Mouse (Mus musculus): Measurements from ENCODE around the gene Dab2ip.

The Dab2ip gene

GRCm38 (mm10) chr2:35680833-35681232 is 122.8 kb downstream of the Dab2ip start:
- in situ Hi-C loops (cut with MboI), result no loop called here

DNA sequence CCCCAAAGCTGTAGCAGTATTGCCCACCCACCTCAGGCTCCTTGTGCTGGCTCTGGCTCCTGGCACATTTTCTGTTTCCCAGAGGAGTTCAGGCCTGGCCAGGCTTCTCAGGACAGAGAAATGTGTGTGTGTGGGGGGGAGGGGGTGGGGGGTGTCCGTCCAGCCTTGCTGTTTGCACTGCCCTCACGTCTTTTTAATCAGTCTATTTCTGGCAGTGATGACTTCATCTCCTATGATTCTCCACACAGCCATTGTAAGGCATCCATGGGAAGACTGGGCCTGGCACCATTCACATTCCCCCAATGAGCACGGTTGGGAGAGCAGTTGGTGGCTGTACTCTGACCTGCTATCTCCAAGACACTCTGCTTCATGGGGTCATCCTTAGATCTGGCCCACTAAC is 125.9 kb downstream of the Dab2ip start:
- in situ Hi-C loops (cut with MboI), result no loop called here

DNA sequence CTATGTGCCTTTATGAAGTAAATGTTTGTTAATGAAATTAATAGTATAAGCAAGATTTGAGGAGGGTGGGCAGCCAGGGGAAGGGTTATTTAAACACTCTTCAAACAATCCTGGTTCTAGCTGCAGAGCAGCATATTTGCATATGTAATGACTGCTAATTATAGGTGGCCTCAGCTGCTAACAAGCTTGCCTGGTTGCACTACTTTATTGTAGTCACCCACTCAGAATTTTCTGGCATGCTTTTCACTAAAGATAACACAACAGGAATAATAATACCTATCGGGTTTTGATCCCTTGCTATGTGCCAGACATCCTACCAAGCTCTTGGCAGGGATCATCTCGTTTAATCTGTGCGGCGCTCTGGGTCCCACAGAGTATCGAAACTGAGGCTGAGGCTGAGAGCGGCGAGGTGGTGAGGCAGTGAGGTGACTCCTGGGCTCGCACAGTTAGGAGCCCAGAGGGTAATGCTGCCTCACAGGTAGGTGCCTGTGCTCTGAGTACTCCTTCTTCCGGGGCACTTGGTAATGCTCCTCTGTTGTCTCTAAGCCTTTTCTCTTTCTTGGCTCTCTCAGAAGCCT is 126.8 kb downstream of the Dab2ip start:
- in situ Hi-C loops (cut with MboI), result no loop called here

GRCm38 (mm10) chr2:35686104-35686503 is 128.0 kb downstream of the Dab2ip start:
- in situ Hi-C loops (cut with MboI), result no loop called here

GRCm38 (mm10) chr2:35687557-35688070 is 129.5 kb downstream of the Dab2ip start:
- in situ Hi-C loops (cut with MboI), result no loop called here

DNA sequence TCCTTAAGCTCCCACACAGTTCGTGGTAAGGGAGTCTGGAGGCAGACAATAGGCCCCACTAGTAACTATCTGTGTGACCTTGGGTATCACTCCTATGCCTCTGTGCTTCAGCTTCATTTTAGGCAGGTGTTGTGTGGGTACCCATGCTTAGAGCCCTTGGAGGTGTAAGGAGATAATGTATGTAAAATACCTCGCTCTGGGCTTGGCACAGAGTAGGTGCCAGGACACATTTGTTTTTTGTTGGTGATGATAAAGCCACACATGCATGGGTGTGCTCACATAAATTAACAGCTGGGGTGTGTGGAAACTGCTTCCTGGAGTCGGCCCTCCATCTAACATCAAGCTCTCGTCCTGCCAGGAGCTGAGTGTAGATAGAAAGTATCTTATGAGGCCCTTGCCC is 130.1 kb downstream of the Dab2ip start:
- in situ Hi-C loops (cut with MboI), result no loop called here

DNA sequence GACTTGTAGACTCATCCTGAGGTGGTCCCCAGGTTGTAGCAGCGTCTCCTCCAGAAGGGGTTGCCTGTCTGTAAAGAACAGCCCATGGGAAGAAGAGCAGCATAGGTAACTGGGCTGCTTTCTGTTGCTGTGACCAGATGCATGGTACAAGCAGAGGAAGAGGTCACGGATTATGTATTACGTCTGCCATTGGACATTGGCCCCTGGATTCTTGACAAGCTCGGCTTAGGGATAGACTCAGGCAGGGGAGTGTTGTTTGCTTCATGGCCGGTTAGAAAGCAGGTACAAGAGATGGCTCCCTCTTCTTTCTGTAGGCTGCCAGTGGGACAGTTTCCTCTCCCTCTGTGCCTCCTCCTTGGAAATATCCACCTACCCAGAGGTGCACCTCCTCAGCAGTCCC is 130.5 kb downstream of the Dab2ip start:
- in situ Hi-C loops (cut with MboI), result no loop called here

DNA sequence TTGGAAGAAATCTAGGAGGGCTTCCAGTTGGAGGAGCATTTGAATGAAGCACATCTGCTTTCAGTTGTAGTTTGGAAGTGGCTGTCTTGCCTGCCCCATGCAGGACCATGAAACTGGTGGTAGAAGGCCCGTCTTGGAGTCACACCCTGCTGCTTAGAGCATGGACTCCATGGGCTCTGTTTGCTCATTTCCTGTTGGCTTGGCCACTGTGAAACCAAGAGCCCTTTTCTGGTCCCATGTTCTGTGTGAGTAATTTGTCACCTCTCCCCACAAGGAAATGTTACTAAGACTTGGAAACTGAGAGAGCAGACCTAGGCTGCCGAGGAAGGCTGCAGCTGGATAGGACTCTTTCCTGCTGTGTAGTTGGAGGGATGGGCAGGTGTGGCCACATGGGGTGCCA is 131.8 kb downstream of the Dab2ip start:
- in situ Hi-C loops (cut with MboI), result no loop called here

DNA sequence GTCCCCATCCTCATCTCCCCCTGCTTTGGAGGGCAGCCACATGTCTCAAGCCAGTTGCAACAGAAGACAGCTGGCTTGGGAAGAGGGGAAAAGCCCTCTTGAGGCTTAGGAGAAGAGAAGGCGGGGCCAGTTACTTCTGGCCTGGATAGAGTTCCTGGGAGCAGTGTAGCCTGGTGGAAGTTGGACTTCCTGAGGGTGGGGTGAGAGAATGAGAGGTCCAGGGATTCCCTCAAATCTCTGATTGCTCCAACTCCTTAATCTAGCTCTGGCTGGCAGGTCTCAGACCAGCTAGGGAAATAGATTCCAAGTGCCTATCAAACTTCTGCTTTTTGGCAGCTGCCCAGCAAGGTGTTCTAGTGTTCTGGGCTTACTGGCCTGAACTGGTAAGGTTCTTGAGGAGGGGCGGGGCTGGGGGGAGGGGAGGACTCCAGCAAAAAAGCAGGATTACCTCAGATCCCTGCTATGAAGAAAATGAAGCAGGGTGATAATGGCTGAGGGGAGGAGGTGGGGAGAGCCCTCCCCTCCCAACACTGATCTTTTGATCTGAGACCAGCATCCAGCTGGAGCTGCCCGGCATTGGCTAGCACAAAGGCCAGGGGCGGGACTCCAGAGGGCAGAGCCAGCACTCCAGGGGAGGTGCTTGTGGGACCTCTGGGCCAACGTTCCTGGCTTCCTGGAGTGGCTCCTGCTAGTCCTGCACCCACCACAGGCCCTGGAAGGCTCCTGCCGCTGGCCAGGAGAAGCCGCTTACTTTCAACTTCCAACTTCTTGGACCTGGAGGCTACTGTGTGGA is 133.4 kb downstream of the Dab2ip start:
- in situ Hi-C loops (cut with MboI), result no loop called here

GRCm38 (mm10) chr2:35692272-35692900 is 134.3 kb downstream of the Dab2ip start:
- in situ Hi-C loops (cut with MboI), result no loop called here

DNA sequence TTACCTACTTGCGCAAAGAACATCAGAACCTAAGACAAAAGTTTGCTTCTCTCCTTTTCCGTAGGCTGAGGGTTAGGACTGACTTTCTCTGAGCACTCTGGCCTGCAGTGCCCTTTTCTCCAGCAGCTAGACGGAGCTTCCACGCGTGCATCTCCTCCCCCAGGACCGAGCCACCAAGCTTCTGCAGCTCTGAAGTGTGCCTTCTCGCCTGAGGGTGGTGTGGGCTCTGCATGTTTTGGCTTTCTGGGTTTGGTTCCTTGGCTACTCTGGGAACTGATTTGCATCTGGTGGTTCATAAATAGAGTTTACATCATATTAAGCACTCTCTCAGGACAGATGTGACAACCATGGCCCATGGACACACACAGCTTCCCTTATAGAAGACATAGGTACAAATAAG is 135.0 kb downstream of the Dab2ip start:
- in situ Hi-C loops (cut with MboI), result no loop called here

GRCm38 (mm10) chr2:35694111-35694510 is 136.0 kb downstream of the Dab2ip start:
- in situ Hi-C loops (cut with MboI), result no loop called here

- in situ Hi-C loops (cut with MboI), result no loop called here
Observed at GRCm38 (mm10) chr2:35696193-35696541, 138.1 kb downstream of the Dab2ip start.

DNA sequence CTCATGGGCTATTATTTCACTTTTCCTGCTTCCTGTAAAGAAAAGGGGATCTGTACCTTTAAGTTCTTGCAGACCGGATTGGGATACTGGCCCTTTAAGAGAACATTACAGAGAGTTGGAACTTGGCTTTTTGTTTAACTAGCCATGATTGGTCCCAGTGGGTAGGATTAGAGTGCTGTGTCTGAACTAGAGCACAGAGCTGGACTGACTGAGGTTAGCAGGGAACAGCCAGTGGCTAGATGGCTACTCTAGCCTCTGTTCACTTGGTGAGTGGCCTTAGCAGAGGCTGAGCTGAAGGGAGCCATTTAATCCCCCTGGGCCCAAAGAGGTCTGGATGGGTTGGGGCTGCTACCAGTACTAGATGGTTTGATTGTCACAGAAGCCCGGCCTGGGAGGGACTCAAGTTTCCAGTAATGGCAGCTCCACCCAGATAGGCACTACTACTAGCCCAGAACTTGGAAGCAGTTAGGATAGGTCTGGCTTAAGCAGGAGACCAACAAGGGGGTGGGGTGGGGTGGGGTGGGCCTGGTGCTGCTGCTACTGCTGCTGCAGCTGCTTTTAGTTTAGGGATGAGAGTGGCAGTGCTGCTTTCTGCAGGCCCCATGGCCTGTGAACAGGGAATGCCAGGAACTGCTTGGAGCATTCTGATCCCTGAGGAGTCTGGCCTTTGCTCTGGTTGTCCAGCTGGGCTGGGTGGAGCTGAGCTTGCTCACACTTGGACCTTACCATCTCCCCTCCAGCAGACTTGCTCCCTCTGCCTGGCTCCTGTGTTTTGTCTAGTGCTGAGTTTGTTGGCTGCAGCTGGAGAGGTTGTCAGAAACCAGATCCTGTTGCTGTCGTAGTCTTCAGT is 138.7 kb downstream of the Dab2ip start:
- in situ Hi-C loops (cut with MboI), result no loop called here

DNA sequence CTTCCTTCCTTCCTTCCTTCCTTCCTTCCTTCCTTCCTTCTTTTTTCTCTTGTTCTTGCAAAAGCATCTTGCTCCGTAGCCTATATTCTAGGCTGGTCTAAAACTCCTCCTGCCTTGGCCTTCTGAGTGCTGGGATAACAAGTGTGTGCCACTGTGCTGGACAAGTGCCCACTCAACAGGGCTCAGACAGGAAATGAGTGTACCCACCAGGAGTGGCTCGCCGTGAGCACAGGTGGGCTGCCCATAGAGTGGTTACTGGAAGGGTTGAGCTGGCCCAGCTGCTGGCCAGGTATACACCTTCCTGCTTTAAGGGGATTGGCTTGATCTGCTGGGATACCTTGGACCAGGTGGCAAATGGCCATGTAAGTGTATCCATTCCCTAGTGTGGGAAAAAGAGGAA is 139.7 kb downstream of the Dab2ip start:
- in situ Hi-C loops (cut with MboI), result no loop called here

DNA sequence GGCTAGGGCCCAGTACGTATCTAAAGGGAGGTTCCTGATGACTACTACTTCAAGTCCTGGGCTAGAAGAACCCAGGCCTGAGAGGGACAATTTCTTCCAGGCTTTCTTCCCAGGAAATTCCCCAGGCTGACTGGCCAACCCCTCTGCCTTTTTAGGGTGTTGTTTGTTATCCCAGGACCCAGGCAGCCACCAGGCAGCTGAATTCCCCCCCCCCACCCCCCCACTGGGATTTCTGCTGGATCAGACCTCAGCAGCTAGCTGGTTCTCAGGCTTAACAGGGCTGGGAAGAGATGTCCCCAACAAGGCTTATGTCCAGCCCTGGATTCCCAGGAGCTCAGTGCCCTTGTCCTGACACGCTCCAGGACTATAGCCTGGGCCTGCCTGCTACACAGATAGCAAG is 142.9 kb downstream of the Dab2ip start:
- in situ Hi-C loops (cut with MboI), result no loop called here

DNA sequence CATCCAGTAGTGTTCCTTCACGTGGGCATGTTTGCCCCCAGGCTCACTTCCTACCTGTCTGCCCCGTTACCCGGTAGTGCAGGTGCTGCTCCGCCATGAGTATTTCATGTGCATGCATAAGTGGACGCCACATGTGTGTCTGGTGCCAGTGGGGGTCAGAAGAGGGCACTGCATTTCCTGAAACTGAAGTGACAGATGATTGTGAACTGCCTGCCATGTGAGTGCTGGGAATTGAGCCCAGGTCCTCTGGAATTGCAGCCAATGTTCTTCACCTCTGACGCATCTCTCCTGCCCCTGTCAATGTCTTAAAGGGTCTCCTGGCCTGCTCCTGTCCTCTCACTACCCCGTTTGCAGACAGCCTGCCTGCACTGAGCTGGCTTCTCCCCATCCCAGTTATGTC is 143.9 kb downstream of the Dab2ip start:
- in situ Hi-C loops (cut with MboI), result no loop called here

DNA sequence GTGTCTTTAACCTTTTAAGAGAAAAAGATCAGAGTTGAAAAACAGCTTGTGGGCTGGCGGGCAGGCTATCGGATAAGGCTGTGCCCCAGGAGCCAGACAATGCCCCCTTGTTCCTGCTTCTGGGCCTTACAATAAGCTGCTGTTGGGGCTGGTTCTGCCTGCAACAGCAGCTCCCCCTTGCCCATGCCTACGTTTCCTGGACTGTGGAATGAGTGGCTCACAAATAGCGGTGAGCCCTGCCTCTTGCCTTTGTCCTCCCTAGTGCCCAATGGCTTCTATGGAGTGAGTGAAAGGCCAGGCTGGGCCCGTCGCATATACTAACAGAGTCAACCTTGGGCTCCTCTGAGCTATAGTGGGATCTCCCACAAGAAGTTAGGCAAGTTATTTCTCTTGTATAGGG is 144.5 kb downstream of the Dab2ip start:
- in situ Hi-C loops (cut with MboI), result no loop called here

- in situ Hi-C loops (cut with MboI), result no loop called here
Observed at GRCm38 (mm10) chr2:35703241-35703640, 145.2 kb downstream of the Dab2ip start.

- in situ Hi-C loops (cut with MboI), result no loop called here
Observed at GRCm38 (mm10) chr2:35712611-35713010, 154.5 kb downstream of the Dab2ip start.

GRCm38 (mm10) chr2:35713460-35713859 is 155.4 kb downstream of the Dab2ip start:
- in situ Hi-C loops (cut with MboI), result no loop called here

DNA sequence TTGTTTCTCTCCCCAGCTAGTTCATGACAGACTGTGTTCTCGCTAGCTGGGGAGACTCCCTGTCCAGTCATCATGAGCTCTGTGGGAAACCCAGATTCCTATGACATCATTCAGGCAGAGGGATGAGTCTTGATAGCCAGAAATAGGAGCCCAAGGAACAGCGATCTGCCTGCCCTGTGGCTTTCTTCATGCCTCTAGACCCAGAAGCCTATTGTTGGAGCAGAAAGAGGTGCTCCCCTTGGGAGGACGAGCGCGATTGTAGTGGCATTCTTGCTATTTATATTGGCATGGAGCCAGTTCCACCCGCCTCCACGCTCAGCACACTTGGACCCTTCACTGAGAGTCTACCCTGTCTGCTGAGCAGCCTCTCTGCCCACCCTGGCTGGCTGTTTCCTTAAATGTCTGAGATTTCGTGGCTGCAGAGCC is 156.7 kb downstream of the Dab2ip start:
- in situ Hi-C loops (cut with MboI), result no loop called here
